Mouse (Mus musculus) myocyte (in vitro differentiated cells): ENCODE data around the gene Erg.

ENCODE experiments used
- CEBPB ChIP-seq: IDR thresholded peaks from 2 replicates; pipeline ENCODE4 v1.6.1; 2011; ENCODE audit warnings: mild to moderate bottlenecking, moderate library complexity; ENCODE audit not compliant: poor library complexity, insufficient read depth, severe bottlenecking
- MYOD1 ChIP-seq, 3 experiments: IDR thresholded peaks; one replicate each; pipeline ENCODE4 v1.6.1; 2011; ENCODE audit warnings: control low read depth in 2 of 3, low read depth in 2 of 3, mild to moderate bottlenecking in 2 of 3, moderate library complexity in 1 of 3; ENCODE audit not compliant: insufficient read length in 2 of 3, control insufficient read depth in 1 of 3
- POLR2A ChIP-seq: IDR thresholded peaks from one replicate; pipeline ENCODE4 v1.6.1; 2011; ENCODE audit warnings: low read depth, mild to moderate bottlenecking, control low read depth, moderate library complexity; ENCODE audit not compliant: insufficient read length
- POLR2AphosphoS2 ChIP-seq: IDR thresholded peaks from one replicate; pipeline ENCODE4 v1.6.1; 2011; ENCODE audit warnings: low read depth, control low read depth; ENCODE audit not compliant: insufficient read length
- TCF12 ChIP-seq: IDR thresholded peaks from one replicate; pipeline ENCODE4 v1.6.1; 2011; ENCODE audit warnings: mild to moderate bottlenecking, control low read depth; ENCODE audit not compliant: poor library complexity, insufficient read depth, severe bottlenecking
- USF1 ChIP-seq: IDR thresholded peaks from one replicate; pipeline ENCODE4 v1.6.1; 2011; ENCODE audit warnings: low read depth, mild to moderate bottlenecking, control low read depth, moderate library complexity

GRCm38 (mm10) chr16:95405496-95405895 lies 180.9 kb downstream of the Erg start:
- TF ChIP-seq POLR2AphosphoS2 (no peak), POLR2A (no peak), MYOD1 (IDR thresholded peaks at IDR 0.05; ENCODE audit: control insufficient read depth in 1 of 3, insufficient read length in 2 of 3, low read depth in 2 of 3) (peak in 2 of 3 experiments; percentile 68 to 94), TCF12 (peak; percentile 21), USF1 (no peak), CEBPB (no peak)
